Mouse (Mus musculus) MEL (cell line): ENCODE data around the gene Gm49355. TPM values are rescaled to one million over a fixed set of nuclear protein-coding genes. Genes with fewer than 3 reads are reported as not detected.

Experiments
- DNase-seq: peaks from one replicate; pipeline ENCODE4 v3.0.0; 2011; ENCODE audit warnings: low read depth, low spot score
- H3K27ac ChIP-seq: 2 replicates; pipeline ENCODE4 v1.5.1; 2012; ENCODE audit warnings: low read depth, mild to moderate bottlenecking, control low read depth, low read length, moderate library complexity; ENCODE audit not compliant: control insufficient read depth
- H3K27me3 ChIP-seq, 2 experiments: fragments of 150-350 bp in 1 of 2; sonication (generic) in 1 of 2; 2 replicates each; pipeline ENCODE4 v1.6.1; 2012; ENCODE audit warnings: low read length in 2 of 2, mild to moderate bottlenecking in 2 of 2, improper control_type of control experiment in 1 of 2, moderate library complexity in 1 of 2; ENCODE audit not compliant: insufficient read depth in 2 of 2, control insufficient read depth in 1 of 2
- H3K36me3 ChIP-seq, 2 experiments: 2 replicates each; pipeline ENCODE4 v1.6.1; 2012 to 2014; ENCODE audit warnings: low read length in 2 of 2, improper control_type of control experiment in 1 of 2, inconsistent platforms in 1 of 2, mild to moderate bottlenecking in 1 of 2; ENCODE audit not compliant: insufficient read depth in 2 of 2, control insufficient read depth in 1 of 2
- H3K4me1 ChIP-seq, 2 experiments: fragments of 150-350 bp in 1 of 2; sonication (generic) in 1 of 2; 2 replicates each; pipeline ENCODE4 v1.6.1; 2012; ENCODE audit warnings: low read length in 2 of 2, improper control_type of control experiment in 1 of 2, mild to moderate bottlenecking in 1 of 2; ENCODE audit not compliant: insufficient read depth in 2 of 2, control insufficient read depth in 1 of 2
- H3K4me3 ChIP-seq, 2 experiments: fragments of 150-350 bp in 1 of 2; sonication (generic) in 1 of 2; 2 replicates each; pipeline ENCODE4 v1.5.1; 2012; ENCODE audit warnings: low read depth in 2 of 2, low read length in 2 of 2, mild to moderate bottlenecking in 2 of 2, moderate library complexity in 2 of 2, control low read depth in 1 of 2, improper control_type of control experiment in 1 of 2; ENCODE audit not compliant: control insufficient read depth in 1 of 2, insufficient read depth in 1 of 2
- H3K79me2 ChIP-seq: 2 replicates; pipeline ENCODE4 v1.6.1; 2012; ENCODE audit warnings: mild to moderate bottlenecking, low read length, moderate library complexity; ENCODE audit not compliant: control insufficient read depth, poor library complexity, insufficient read depth
- H3K9ac ChIP-seq: 2 replicates; pipeline ENCODE4 v1.6.1; 2012; ENCODE audit warnings: low read depth, mild to moderate bottlenecking, control low read depth, low read length, moderate library complexity; ENCODE audit not compliant: control insufficient read depth, poor library complexity, severe bottlenecking
- H3K9me3 ChIP-seq: fragments of 150-350 bp; sonication (generic); replicated peaks from 2 replicates; pipeline ENCODE4 v1.6.1; 2012; ENCODE audit warnings: mild to moderate bottlenecking, low read length, improper control_type of control experiment, moderate library complexity; ENCODE audit not compliant: insufficient read depth
- BHLHE40 ChIP-seq: IDR thresholded peaks from 2 replicates; pipeline ENCODE4 v1.6.1; 2012; ENCODE audit warnings: low read depth, mild to moderate bottlenecking, inconsistent platforms, low read length, improper control_type of control experiment, borderline replicate concordance
- CHD1 ChIP-seq: IDR thresholded peaks from 2 replicates; pipeline ENCODE4 v1.6.1; 2012; ENCODE audit warnings: low read depth, mild to moderate bottlenecking, inconsistent platforms, low read length, improper control_type of control experiment
- CHD2 ChIP-seq: IDR thresholded peaks from 2 replicates; pipeline ENCODE4 v1.6.1; 2011; ENCODE audit warnings: low read length, improper control_type of control experiment
- GABPA ChIP-seq: IDR thresholded peaks from 2 replicates; pipeline ENCODE4 v1.6.1; 2012; ENCODE audit warnings: low read depth, mild to moderate bottlenecking, inconsistent platforms, low read length, improper control_type of control experiment, moderate library complexity
- HCFC1 ChIP-seq: IDR thresholded peaks from 2 replicates; pipeline ENCODE4 v1.6.1; 2012; ENCODE audit warnings: low read depth, mild to moderate bottlenecking, inconsistent platforms, low read length, improper control_type of control experiment, moderate library complexity
- MYC ChIP-seq: IDR thresholded peaks from 2 replicates; pipeline ENCODE4 v1.6.1; 2011; ENCODE audit warnings: low read depth, mild to moderate bottlenecking, low read length, improper control_type of control experiment, moderate library complexity
- NELFE ChIP-seq: IDR thresholded peaks from 2 replicates; pipeline ENCODE4 v1.6.1; 2011; ENCODE audit warnings: low read depth, low read length, improper control_type of control experiment
- NRF1 ChIP-seq: IDR thresholded peaks from 2 replicates; pipeline ENCODE4 v1.6.1; 2014; ENCODE audit warnings: low read depth, mild to moderate bottlenecking, inconsistent platforms, low read length, improper control_type of control experiment, moderate library complexity; ENCODE audit not compliant: poor library complexity, insufficient read depth, severe bottlenecking
- RAD21 ChIP-seq: IDR thresholded peaks from 2 replicates; pipeline ENCODE4 v1.6.1; 2011; ENCODE audit warnings: mild to moderate bottlenecking, low read depth, low read length, improper control_type of control experiment
- RCOR1 ChIP-seq: IDR thresholded peaks from 2 replicates; pipeline ENCODE4 v1.6.1; 2012; ENCODE audit warnings: low read depth, mild to moderate bottlenecking, inconsistent platforms, low read length, improper control_type of control experiment
- SMC3 ChIP-seq: IDR thresholded peaks from 2 replicates; pipeline ENCODE4 v1.6.1; 2011; ENCODE audit warnings: low read depth, low read length, improper control_type of control experiment
- TAL1 ChIP-seq: IDR thresholded peaks from 2 replicates; pipeline ENCODE4 v1.6.1; 2012; ENCODE audit warnings: mild to moderate bottlenecking, inconsistent platforms, low read length, moderate library complexity, mixed read lengths
- TCF12 ChIP-seq: IDR thresholded peaks from 2 replicates; pipeline ENCODE4 v1.6.1; 2014; ENCODE audit warnings: low read depth, mild to moderate bottlenecking, inconsistent platforms, low read length, improper control_type of control experiment, moderate library complexity
- UBTF ChIP-seq: IDR thresholded peaks from 2 replicates; pipeline ENCODE4 v1.6.1; 2012; ENCODE audit warnings: low read depth, mild to moderate bottlenecking, inconsistent platforms, low read length, improper control_type of control experiment, moderate library complexity, borderline replicate concordance; ENCODE audit not compliant: insufficient read depth
- USF1 ChIP-seq: IDR thresholded peaks from 2 replicates; pipeline ENCODE4 v1.6.1; 2014; ENCODE audit warnings: low read depth, mild to moderate bottlenecking, inconsistent platforms, low read length, improper control_type of control experiment, moderate library complexity
- USF2 ChIP-seq, 2 experiments: IDR thresholded peaks; 2 replicates each; pipeline ENCODE4 v1.6.1; 2011 to 2012; ENCODE audit warnings: improper control_type of control experiment in 2 of 2, low read length in 2 of 2, borderline replicate concordance in 1 of 2, inconsistent platforms in 1 of 2, low read depth in 1 of 2, mild to moderate bottlenecking in 1 of 2; ENCODE audit not compliant: insufficient read depth in 1 of 2
- ZC3H11A ChIP-seq: IDR thresholded peaks from 2 replicates; pipeline ENCODE4 v1.6.1; 2012; ENCODE audit warnings: low read depth, mild to moderate bottlenecking, inconsistent platforms, low read length, improper control_type of control experiment
- ZKSCAN1 ChIP-seq: IDR thresholded peaks from 2 replicates; pipeline ENCODE4 v1.6.1; 2012; ENCODE audit warnings: low read depth, mild to moderate bottlenecking, inconsistent platforms, low read length, improper control_type of control experiment, moderate library complexity
- ZMIZ1 ChIP-seq: IDR thresholded peaks from 2 replicates; pipeline ENCODE4 v1.6.1; 2012; ENCODE audit warnings: low read depth, mild to moderate bottlenecking, inconsistent platforms, low read length, improper control_type of control experiment, moderate library complexity
- ZNF384 ChIP-seq: IDR thresholded peaks from 2 replicates; pipeline ENCODE4 v1.6.1; 2012; ENCODE audit warnings: low read depth, mild to moderate bottlenecking, inconsistent platforms, low read length, improper control_type of control experiment
- polyA plus RNA-seq, 2 experiments: library from polyadenylated mRNA; stranded (reverse) in 1 of 2; unstranded in 1 of 2; fragments of >175 nt in 1 of 2; fragments of >200 nt in 1 of 2; gene quantifications; 2 replicates each; pipeline versions ENCODE4 v1.2.1 to v1.2.4; 2012; ENCODE audit warnings: low replicate concordance in 2 of 2, low read depth in 1 of 2; ENCODE audit not compliant: insufficient read length in 2 of 2, insufficient read depth in 1 of 2, missing spikeins in 1 of 2
- total RNA-seq: library from RNA; depleted of rRNA; stranded (reverse); fragments of 300-350 nt; gene quantifications from 2 replicates; pipeline ENCODE4 v1.2.3, GENCODE M21; 2012

The Gm49355 gene
- total and polyA plus RNA-seq, 3 experiments = 0.08 to 0.17 TPM; not detected in 1

GRCm38 (mm10) chr14:12296391-12296790 lies 12.6 kb downstream of the Gm49355 start:
- Histone ChIP-seq H3K9me3 (no peaks in the 10 kb centered on the region), H3K27me3 (no peaks in the 10 kb centered on the region), H3K9ac (no peak overlapping the region), H3K4me1 (no peaks in the 10 kb centered on the region), H3K4me3 (no peak overlapping the region), H3K36me3 (no peaks in the 10 kb centered on the region), H3K79me2 (no peaks in the 10 kb centered on the region), H3K27ac (no peak overlapping the region)
- TF ChIP-seq RAD21 = no peak
- TF ChIP-seq ZMIZ1 = no peak
- TF ChIP-seq UBTF = no peak
- no peak for TF ChIP-seq NRF1
- no peak for TF ChIP-seq RCOR1
- TF ChIP-seq MYC = no peak
- TF ChIP-seq HCFC1 = no peak
- no peak for TF ChIP-seq NELFE
- DNase-seq = no peak

- Histone ChIP-seq H3K4me3 (no peak overlapping the region), H3K27ac (no peak overlapping the region), H3K36me3 (no peaks in the 10 kb centered on the region), H3K9me3 (no peaks in the 10 kb centered on the region), H3K79me2 (no peaks in the 10 kb centered on the region), H3K4me1 (no peaks in the 10 kb centered on the region), H3K9ac (no peak overlapping the region), H3K27me3 (no peaks in the 10 kb centered on the region)
- DNase-seq = no peak
- TF ChIP-seq ZKSCAN1 (no peak), TAL1 (no peak), USF1 (no peak), ZNF384 (no peak), ZC3H11A (no peak), CHD1 (no peak), SMC3 (no peak), TCF12 (no peak), BHLHE40 (no peak), RAD21 (no peak), NRF1 (no peak), CHD2 (no peak), USF2 (IDR thresholded peaks at IDR 0.05; ENCODE audit: borderline replicate concordance in 1 of 2, insufficient read depth in 1 of 2, low read depth in 1 of 2, low read length in 2 of 2) (no peak), GABPA (no peak)
Measured at GRCm38 (mm10) chr14:12299171-12299570, 15.4 kb downstream of the Gm49355 start.
